In the genomic region with DNA sequence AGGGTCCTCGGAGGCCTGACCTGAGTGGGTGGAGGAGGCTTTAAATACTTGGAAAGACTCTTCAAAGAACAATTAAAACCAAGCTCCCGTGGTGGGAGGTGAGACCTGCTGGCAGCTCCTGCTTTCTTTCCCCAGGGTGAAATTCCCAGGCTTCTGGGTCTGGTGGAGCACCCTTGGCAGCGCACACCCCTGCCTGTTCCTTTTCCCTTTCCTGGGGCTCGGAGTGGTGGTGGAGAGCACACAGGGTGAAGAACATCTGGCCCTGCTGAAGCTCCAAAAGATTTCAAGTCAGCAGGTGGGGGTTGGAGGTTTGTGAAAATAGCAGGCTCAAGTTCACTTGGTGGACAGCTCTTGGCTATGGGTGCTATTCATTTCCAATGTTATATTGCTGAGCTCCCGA, we compare ENCODE assay signal across 15 mouse cellular contexts.
DNase-seq lines count a peak whose midpoint lies in the region; ATAC-seq and TF ChIP-seq lines count a peak whose summit lies in the region.
"Had no signal": no experiment of that assay in that cellular context is flagged by ENCODE, and none has a peak within 500 bp of the region (broad histone marks: within the 10 kb centered on the region; RNA-seq: fewer than 3 reads in every experiment).

No protein-coding gene starts in this region.

- no peaks in the 10 kb centered on the region for H3K27me3 ChIP-seq in kidney, embryonic 15.5 days
- H3K27me3 ChIP-seq in lung, embryonic 16.5 days (ENCODE audit: control insufficient read depth, insufficient read depth, low read depth, low read length), result no peaks in the 10 kb centered on the region
- H3K27me3 ChIP-seq: forebrain, embryonic 15.5 days; heart, embryonic 12.5 days; hindbrain, embryonic 12.5 days had no signal

- no peaks in the 10 kb centered on the region for H3K9me3 ChIP-seq in kidney, embryonic 15.5 days (replicated peaks)
- H3K9me3 ChIP-seq in lung, embryonic 16.5 days (ENCODE audit: control insufficient read depth, low read length), result no peaks in the 10 kb centered on the region
- H3K9me3 ChIP-seq: forebrain, embryonic 15.5 days; heart, embryonic 12.5 days; hindbrain, embryonic 12.5 days had no signal

- H3K4me3 ChIP-seq in gastrocnemius, adult 2 months, result no peak overlapping the region
- H3K4me3 ChIP-seq in kidney, embryonic 15.5 days (replicated peaks), result no peak overlapping the region
- H3K4me3 ChIP-seq in lung, embryonic 16.5 days (ENCODE audit: low read length), result no peak overlapping the region
- H3K4me3 ChIP-seq: forebrain, embryonic 15.5 days; heart, adult 2 months; heart, embryonic 12.5 days; hindbrain, embryonic 12.5 days had no signal

- no peak overlapping the region for H3K9ac ChIP-seq in kidney, embryonic 15.5 days
- no peak overlapping the region for H3K9ac ChIP-seq in lung, embryonic 16.5 days (ENCODE audit: low read length)
- H3K9ac ChIP-seq: forebrain, embryonic 15.5 days; heart, embryonic 12.5 days; hindbrain, embryonic 12.5 days had no signal

- no peaks in the 10 kb centered on the region for H3K36me3 ChIP-seq in kidney, embryonic 15.5 days
- H3K36me3 ChIP-seq in lung, embryonic 16.5 days (ENCODE audit: control insufficient read depth, insufficient read depth, low read length), result no peaks in the 10 kb centered on the region
- H3K36me3 ChIP-seq: forebrain, embryonic 15.5 days; heart, embryonic 12.5 days; hindbrain, embryonic 12.5 days had no signal

- TF ChIP-seq CTCF in gastrocnemius, adult 2 months (IDR thresholded peaks at IDR 0.05), result no peak

- ATAC-seq in kidney, embryonic 15.5 days (replicated peaks; ENCODE audit: low FRiP score), result no peak; the same call in 1 of the 2 replicates
- ATAC-seq in lung, embryonic 16.5 days (ENCODE audit: low read depth), result 0 out of 2 replicates have a peak, but pooled peaks have one; percentile 31
- ATAC-seq: forebrain, embryonic 15.5 days; hindbrain, postnatal 0 days had no signal

- H3K27ac ChIP-seq in gastrocnemius, adult 2 months, result no peak overlapping the region
- no peak overlapping the region for H3K27ac ChIP-seq in kidney, embryonic 15.5 days
- no peak overlapping the region for H3K27ac ChIP-seq in lung, embryonic 16.5 days (ENCODE audit: low read length)
- H3K27ac ChIP-seq: forebrain, embryonic 15.5 days; heart, adult 2 months; hindbrain, embryonic 12.5 days; hindbrain, postnatal 0 days had no signal

- intact Hi-C loops in gastrocnemius, adult 2 months (cut with DNase I), result no loop called here

- peaks cover 15% of the 10 kb centered on the region for H3K4me1 ChIP-seq in kidney, embryonic 15.5 days
- H3K4me1 ChIP-seq in lung, embryonic 16.5 days (replicated peaks; ENCODE audit: control insufficient read depth, insufficient read depth, low read length), result peaks cover 5% of the 10 kb centered on the region
- H3K4me1 ChIP-seq: forebrain, embryonic 15.5 days had no signal

- WGBS in kidney, embryonic 15.5 days, result 19% methylated on average over 5 of the region's 5 CpGs
- WGBS in lung, embryonic 16.5 days, result 26% methylated on average over 5 of the region's 5 CpGs

- peak; percentile 14 for DNase-seq in gastrocnemius, adult 2 months
- no peak for DNase-seq in gastrocnemius, postnatal 4 days (ENCODE audit: low spot score in 2 of 2)
- DNase-seq in kidney, adult 9 months, result no peak
- DNase-seq in lung, postnatal 14 days, result no peak
- DNase-seq: adrenal gland, adult 8-10 months; cerebellum, adult 2 months; cerebellum, postnatal 10 days; gastrocnemius, postnatal 10 days; heart, adult 2 months had no signal

- H3K4me2 ChIP-seq in kidney, embryonic 15.5 days, result peak overlapping the region; percentile 8; the same call in 1 of the 2 replicates
- H3K4me2 ChIP-seq in lung, embryonic 16.5 days (ENCODE audit: low read depth, low read length), result no peak overlapping the region
- H3K4me2 ChIP-seq: forebrain, embryonic 15.5 days; heart, embryonic 12.5 days; hindbrain, embryonic 12.5 days had no signal
